Mouse (Mus musculus): ENCODE data around the gene Hpf1. TPM values are rescaled to one million over a fixed set of nuclear protein-coding genes. Genes with fewer than 3 reads are reported as not detected.
A peak's percentile ranks its signal among the peaks of the same experiment; 100 is the strongest.

Gene Hpf1
- total and polyA plus RNA-seq, 3 experiments: 7.8 to 16.0 (median 15.5) TPM

GRCm38 (mm10) chr8:60954281-60955014 lies 64.2 kb downstream of the Hpf1 start:
- TF ChIP-seq POLR2A (IDR thresholded peaks at IDR 0.05; ENCODE audit: insufficient read depth, low read depth, low read length) (peak; percentile 73), EP300 (IDR thresholded peaks at IDR 0.05; ENCODE audit: insufficient read depth, low read depth, low read length) (peak; percentile 78; the same call in 1 of the 2 replicates), CTCF (IDR thresholded peaks at IDR 0.05) (no peak)
- Histone ChIP-seq H3K9ac (ENCODE audit: low read depth, low read length) (peak overlapping the region; percentile 89), H3K4me1 (ENCODE audit: control insufficient read depth, insufficient read depth, low read length) (peaks cover 5% of the 10 kb centered on the region), H3K79me2 (replicated peaks; ENCODE audit: control insufficient read depth, insufficient read depth, low read length) (peaks cover 1% of the 10 kb centered on the region; the same call in 1 of the 2 replicates), H3K4me3 (peak overlapping the region; percentile 60), H3K27me3 (ENCODE audit: control insufficient read depth, insufficient read depth, low read length) (no peaks in the 10 kb centered on the region), H3K36me3 (ENCODE audit: control insufficient read depth, insufficient read depth, low read length) (peaks cover 11% of the 10 kb centered on the region), H3K27ac (peak overlapping the region; percentile 85)
- intact Hi-C loops (cut with DNase I): loop anchor here (2.0 kb wide), 1 partner anchor 38 kb away; the partner anchor contains the start of gene Nek1
- 4% methylated on average over 15 of the region's 15 CpGs for WGBS
- peak; percentile 75 to 83 for DNase-seq

- H3K9ac ChIP-seq (ENCODE audit: low read depth, low read length): no peak overlapping the region
- no peak for DNase-seq
- 77% methylated on average over 7 of the region's 7 CpGs for WGBS
- H3K79me2 ChIP-seq (replicated peaks; ENCODE audit: control insufficient read depth, insufficient read depth, low read length): peaks cover 1% of the 10 kb centered on the region; the same call in 1 of the 2 replicates
- intact Hi-C loops (cut with DNase I): no loop called here
- H3K36me3 ChIP-seq (ENCODE audit: control insufficient read depth, insufficient read depth, low read length): peaks cover 5% of the 10 kb centered on the region
- no peaks in the 10 kb centered on the region for H3K27me3 ChIP-seq (ENCODE audit: control insufficient read depth, insufficient read depth, low read length)
- TF ChIP-seq POLR2A (IDR thresholded peaks at IDR 0.05; ENCODE audit: insufficient read depth, low read depth, low read length) (no peak), EP300 (IDR thresholded peaks at IDR 0.05; ENCODE audit: insufficient read depth, low read depth, low read length) (no peak), CTCF (IDR thresholded peaks at IDR 0.05) (no peak)
- H3K4me3 ChIP-seq: no peak overlapping the region
- no peak overlapping the region for H3K27ac ChIP-seq
- H3K4me1 ChIP-seq (ENCODE audit: control insufficient read depth, insufficient read depth, low read length): no peaks in the 10 kb centered on the region
These were observed 66.6 kb downstream of the Hpf1 start for GRCm38 (mm10) chr8:60956847-60957246.

Other genes with a start within 250 kb of the Hpf1 start
- gene Clcn3, start 92.9 kb downstream of the Hpf1 start, total RNA-seq (2021): 10 to 100 TPM; 27.6 to 33.6 TPM
- 10.1 and 21.7 TPM in 2 replicates for gene Clcn3, start 92.9 kb downstream of the Hpf1 start, polyA plus RNA-seq (2012; rRNA removed)
- 10 to 100 TPM in 1 of 2 experiments, 1 to 10 TPM in 1; 9.3 to 10.5 TPM for gene Nek1, start 102.8 kb downstream of the Hpf1 start, total RNA-seq (2021)
- gene Nek1, start 102.8 kb downstream of the Hpf1 start, polyA plus RNA-seq (2012; rRNA removed): 4.0 and 4.8 TPM in 2 replicates